Mouse (Mus musculus) urinary bladder, postnatal 14 days (tissue): Measurements from ENCODE around the gene Nim1k.
A peak's percentile ranks its signal among the peaks of the same experiment; 100 is the strongest.

Source experiments
- DNase-seq: peaks from one replicate; pipeline ENCODE4 v3.0.0; 2021; ENCODE audit warnings: low spot score

Gene Nim1k

GRCm38 (mm10) chr13:119689709-119690038, 66.0 kb downstream of the Nim1k start:
- DNase-seq: no peak

- DNase-seq: no peak
These were observed 71.1 kb downstream of the Nim1k start for GRCm38 (mm10) chr13:119684416-119685177.

GRCm38 (mm10) chr13:119681161-119681560, 74.5 kb downstream of the Nim1k start:
- no peak for DNase-seq

GRCm38 (mm10) chr13:119679721-119680120, 76.0 kb downstream of the Nim1k start:
- no peak for DNase-seq

GRCm38 (mm10) chr13:119678794-119679193, 76.9 kb downstream of the Nim1k start:
- DNase-seq: no peak

GRCm38 (mm10) chr13:119661420-119661819, 94.3 kb downstream of the Nim1k start:
- peak; percentile 10 for DNase-seq
